Mouse (Mus musculus) MEL-GATA-1-ER (cell line): ENCODE data around the gene Ago4.

ENCODE experiments used
- DNase-seq: peaks from one replicate; pipeline ENCODE4 v3.0.0-alpha.2; 2012; ENCODE audit warnings: low read depth; ENCODE audit errors: extremely low read depth

The Ago4 gene

GRCm38 (mm10) chr4:126473031-126473430 lies 60.2 kb downstream of the Ago4 start:
- no peak for DNase-seq

- DNase-seq = no peak
These were observed 63.9 kb downstream of the Ago4 start for GRCm38 (mm10) chr4:126469334-126469733.

- peak; percentile 89 for DNase-seq
These were observed 64.3 kb downstream of the Ago4 start for GRCm38 (mm10) chr4:126468925-126469324.

- DNase-seq = peak; percentile 71
These were observed 64.9 kb downstream of the Ago4 start, which contains the start of gene Ago1 for GRCm38 (mm10) chr4:126468285-126468901. TSS of gene Ago1 (minus strand) at chr4:126468583.

- peak; percentile 37 for DNase-seq
These were observed 65.5 kb downstream of the Ago4 start for GRCm38 (mm10) chr4:126467721-126468284.

- no peak for DNase-seq
These were observed 67.0 kb downstream of the Ago4 start for GRCm38 (mm10) chr4:126466251-126466750.

- no peak for DNase-seq
These were observed 67.4 kb downstream of the Ago4 start for GRCm38 (mm10) chr4:126465843-126466242.

- DNase-seq = no peak
These were observed 68.4 kb downstream of the Ago4 start for GRCm38 (mm10) chr4:126464892-126465235.

GRCm38 (mm10) chr4:126464189-126464891 lies 68.9 kb downstream of the Ago4 start:
- DNase-seq = no peak

GRCm38 (mm10) chr4:126455441-126455840 lies 77.8 kb downstream of the Ago4 start:
- no peak for DNase-seq

- no peak for DNase-seq
These were observed 78.6 kb downstream of the Ago4 start for GRCm38 (mm10) chr4:126454547-126455254.

GRCm38 (mm10) chr4:126450268-126450667 lies 83.0 kb downstream of the Ago4 start:
- no peak for DNase-seq

- no peak for DNase-seq
These were observed 86.1 kb downstream of the Ago4 start for GRCm38 (mm10) chr4:126447126-126447525.

GRCm38 (mm10) chr4:126444528-126444927 lies 88.7 kb downstream of the Ago4 start:
- DNase-seq = no peak
